Mouse (Mus musculus) lung, postnatal 0 days (tissue): ENCODE data around the gene 1700016K19Rik. TPM values are rescaled to one million over a fixed set of nuclear protein-coding genes. Genes with fewer than 3 reads are reported as not detected.

ENCODE experiments used
- ATAC-seq: fragments of 200-750 bp; cut with Nextera tagmentation; 2 replicates; pipeline ENCODE4 v1.8.0; 2017; ENCODE audit warnings: moderate library complexity
- DNase-seq: peaks from one replicate; pipeline ENCODE4 v3.0.0-alpha.2; 2016; ENCODE audit warnings: low spot score
- H3K27ac ChIP-seq: fragments of 300-500 bp; sonication (generic); 2 replicates; pipeline ENCODE4 v1.5.1; 2014; ENCODE audit warnings: antibody characterized with exemption, mild to moderate bottlenecking, low read length, mixed read lengths
- H3K27me3 ChIP-seq: fragments of 300-500 bp; sonication (generic); replicated peaks from 2 replicates; pipeline ENCODE4 v1.6.1; 2014; ENCODE audit warnings: low read length, mixed read lengths; ENCODE audit not compliant: insufficient read depth
- H3K36me3 ChIP-seq: fragments of 300-500 bp; sonication (generic); 2 replicates; pipeline ENCODE4 v1.6.1; 2014; ENCODE audit warnings: low read length, mixed read lengths; ENCODE audit not compliant: insufficient read depth
- H3K4me1 ChIP-seq: fragments of 300-500 bp; sonication (generic); 2 replicates; pipeline ENCODE4 v1.6.1; 2014; ENCODE audit warnings: antibody characterized with exemption, low read depth, low read length, mixed read lengths; ENCODE audit not compliant: insufficient read depth
- H3K4me2 ChIP-seq: fragments of 300-500 bp; sonication (generic); replicated peaks from 2 replicates; pipeline ENCODE4 v1.6.1; 2014; ENCODE audit warnings: low read depth, mild to moderate bottlenecking, low read length, moderate library complexity, mixed read lengths
- H3K4me3 ChIP-seq: fragments of 300-500 bp; sonication (generic); 2 replicates; pipeline ENCODE4 v1.5.1; 2014; ENCODE audit warnings: low read depth, low read length
- H3K9ac ChIP-seq: fragments of 300-500 bp; sonication (generic); replicated peaks from 2 replicates; pipeline ENCODE4 v1.6.1; 2014; ENCODE audit warnings: low read depth, mild to moderate bottlenecking
- H3K9me3 ChIP-seq: fragments of 300-500 bp; sonication (generic); 2 replicates; pipeline ENCODE4 v1.6.1; 2016; ENCODE audit warnings: low read length, mixed read lengths
- CTCF ChIP-seq: IDR thresholded peaks from 2 replicates; pipeline ENCODE4 v1.5.1; 2016; ENCODE audit warnings: antibody characterized with exemption, mild to moderate bottlenecking
- EP300 ChIP-seq: IDR thresholded peaks from 2 replicates; pipeline ENCODE4 v1.6.1; 2016; ENCODE audit warnings: antibody characterized with exemption, mild to moderate bottlenecking, control low read depth
- WGBS: fragments of 180-500 bp; shearing (Covaris S2); extraction: QIAGEN DNeasy Blood & Tissue Kit; methylation state at CpG from one replicate; pipeline ENCODE4 v1.1.7; 2014; 5-methylcytosine and 5-hydroxymethylcytosine counted together
- polyA plus RNA-seq: library from polyadenylated mRNA; unstranded; fragments of >200 nt; fragmentation: Nextera tagmentation; extraction: Ambion mirVana; gene quantifications from 2 replicates; pipeline ENCODE4 v1.2.1, GENCODE M21; 2015

The 1700016K19Rik gene
- polyA plus RNA-seq, 1 experiment from 2014 or later, result 15.5 TPM

DNA sequence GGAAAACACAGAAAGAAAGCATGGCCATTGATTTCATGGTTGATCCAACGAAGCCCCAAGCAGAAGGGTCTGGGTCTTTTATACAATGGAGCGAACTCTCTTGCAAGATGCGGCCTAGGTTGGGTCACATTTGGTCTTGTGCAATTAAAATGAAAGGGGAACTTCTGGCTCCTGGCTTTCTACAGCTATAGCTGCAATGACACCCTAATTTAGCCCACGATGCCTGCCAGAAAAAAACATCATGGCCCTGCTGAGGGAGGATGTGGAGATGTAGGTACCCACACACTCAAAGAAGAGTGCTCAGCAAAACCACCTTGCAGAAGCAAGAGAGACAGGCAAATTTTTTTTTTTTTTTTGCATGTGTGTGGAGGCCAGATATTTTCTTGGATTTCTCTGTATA, 34.1 kb downstream of the 1700016K19Rik start:
- 79% methylated on average over 4 of the region's 4 CpGs for WGBS
- Histone ChIP-seq H3K27me3 (no peaks in the 10 kb centered on the region), H3K9me3 (no peaks in the 10 kb centered on the region), H3K4me1 (0 out of 2 replicates have a peak, but pooled peaks cover 3% of the 10 kb centered on the region), H3K4me3 (no peak overlapping the region), H3K36me3 (no peaks in the 10 kb centered on the region), H3K27ac (0 out of 2 replicates have a peak overlapping the region, but pooled peaks have one; percentile 38), H3K4me2 (no peak overlapping the region), H3K9ac (no peak overlapping the region)
- TF ChIP-seq CTCF (no peak), EP300 (no peak)
- ATAC-seq, result no peak
- no peak for DNase-seq

DNA sequence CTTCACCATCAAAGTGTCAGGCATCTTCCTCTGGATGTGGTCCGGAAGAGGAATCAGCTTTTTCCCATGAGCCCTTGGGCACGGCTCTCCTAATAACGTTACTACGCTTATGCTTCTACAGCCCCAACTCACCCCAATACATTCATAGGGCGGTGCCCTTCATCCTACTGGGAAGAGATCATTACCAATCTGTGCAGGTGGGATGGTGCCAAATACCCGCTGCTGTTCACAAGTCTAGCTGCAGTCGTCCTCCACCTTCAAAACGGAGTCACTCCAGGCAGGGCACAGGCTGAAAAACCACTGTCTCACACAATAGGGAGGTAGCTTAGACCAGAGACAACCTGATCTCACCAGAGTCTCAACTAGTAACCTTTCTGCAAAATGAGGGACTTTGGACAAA, 35.5 kb downstream of the 1700016K19Rik start:
- H3K27me3 ChIP-seq, result no peaks in the 10 kb centered on the region
- ATAC-seq (no peak), DNase-seq (no peak)
- no peaks in the 10 kb centered on the region for H3K9me3 ChIP-seq
- WGBS, result 84% methylated on average over 8 of the region's 8 CpGs
- no peak for TF ChIP-seq EP300
- no peak for TF ChIP-seq CTCF
- H3K27ac ChIP-seq, result no peak overlapping the region
- H3K4me3 ChIP-seq, result no peak overlapping the region
- no peak overlapping the region for H3K4me2 ChIP-seq
- no peaks in the 10 kb centered on the region for H3K36me3 ChIP-seq
- H3K9ac ChIP-seq, result no peak overlapping the region
- 0 out of 2 replicates have a peak, but pooled peaks cover 3% of the 10 kb centered on the region for H3K4me1 ChIP-seq

GRCm38 (mm10) chr11:76037581-76038294, 38.0 kb downstream of the 1700016K19Rik start:
- no peak for DNase-seq
- no peak for TF ChIP-seq EP300
- no peak for TF ChIP-seq CTCF
- no peaks in the 10 kb centered on the region for H3K9me3 ChIP-seq
- H3K36me3 ChIP-seq, result no peaks in the 10 kb centered on the region
- H3K27me3 ChIP-seq, result no peaks in the 10 kb centered on the region
- 0 out of 2 replicates have a peak, but pooled peaks cover 3% of the 10 kb centered on the region for H3K4me1 ChIP-seq
- H3K4me3 ChIP-seq, result no peak overlapping the region
- H3K27ac ChIP-seq, result no peak overlapping the region
- WGBS, result 30% methylated on average over 6 of the region's 6 CpGs
- H3K4me2 ChIP-seq, result no peak overlapping the region
- ATAC-seq, result peak; percentile 31
- no peak overlapping the region for H3K9ac ChIP-seq

GRCm38 (mm10) chr11:76039271-76040053, 39.8 kb downstream of the 1700016K19Rik start:
- peak; percentile 62 for ATAC-seq
- DNase-seq, result peak; percentile 63
- H3K4me3 ChIP-seq, result no peak overlapping the region
- H3K27ac ChIP-seq, result 0 out of 2 replicates have a peak overlapping the region, but pooled peaks have one; percentile 5
- no peaks in the 10 kb centered on the region for H3K36me3 ChIP-seq
- peak; percentile 11; the same call in 1 of the 2 replicates for TF ChIP-seq EP300
- TF ChIP-seq CTCF, result no peak
- no peak overlapping the region for H3K4me2 ChIP-seq
- WGBS, result 87% methylated on average over 3 of the region's 3 CpGs
- H3K9ac ChIP-seq, result no peak overlapping the region
- H3K4me1 ChIP-seq, result peaks cover 5% of the 10 kb centered on the region; the same call in 1 of the 2 replicates
- H3K9me3 ChIP-seq, result no peaks in the 10 kb centered on the region
- no peaks in the 10 kb centered on the region for H3K27me3 ChIP-seq

- Histone ChIP-seq H3K4me2 (no peak overlapping the region), H3K4me1 (peaks cover 5% of the 10 kb centered on the region; the same call in 1 of the 2 replicates), H3K27ac (no peak overlapping the region), H3K9me3 (no peaks in the 10 kb centered on the region), H3K36me3 (no peaks in the 10 kb centered on the region), H3K4me3 (no peak overlapping the region), H3K9ac (no peak overlapping the region), H3K27me3 (no peaks in the 10 kb centered on the region)
- WGBS, result 82% methylated on average over 8 of the region's 8 CpGs
- no peak for ATAC-seq
- DNase-seq, result no peak
- TF ChIP-seq CTCF (no peak), EP300 (no peak)
Observed at GRCm38 (mm10) chr11:76040106-76040505, 40.4 kb downstream of the 1700016K19Rik start.

DNA sequence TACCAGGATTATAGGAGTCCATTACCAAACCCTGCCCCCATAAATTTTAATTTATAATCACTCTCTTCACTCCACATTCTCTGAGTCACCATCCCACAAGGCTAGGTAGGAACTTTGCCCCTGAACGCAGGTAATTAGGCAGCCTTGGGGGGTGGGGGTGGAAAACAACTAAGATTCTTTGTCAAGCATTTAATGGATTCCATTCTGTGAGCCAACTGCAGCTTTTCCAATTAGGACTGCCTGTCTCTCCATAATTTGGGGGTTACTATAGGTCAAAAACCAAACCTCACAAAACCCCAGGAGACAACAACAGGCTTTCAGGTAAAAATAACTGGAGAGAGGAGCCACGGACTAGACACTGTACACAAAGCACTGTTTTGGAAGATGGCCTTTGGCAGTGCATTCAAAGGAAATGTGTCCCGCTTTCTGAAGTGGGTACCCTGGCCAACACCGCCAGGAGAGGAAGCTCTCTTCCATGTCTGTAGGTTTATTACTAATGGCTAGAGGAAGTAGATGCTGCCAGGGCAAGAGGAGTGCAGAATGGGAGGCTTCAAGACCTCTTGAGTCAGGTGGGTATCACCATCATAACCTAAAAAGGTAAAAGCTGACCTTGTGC, 41.2 kb downstream of the 1700016K19Rik start:
- Histone ChIP-seq H3K9me3 (no peaks in the 10 kb centered on the region), H3K9ac (no peak overlapping the region), H3K27me3 (no peaks in the 10 kb centered on the region), H3K36me3 (0 out of 2 replicates have a peak, but pooled peaks cover 1% of the 10 kb centered on the region), H3K27ac (no peak overlapping the region), H3K4me1 (peaks cover 5% of the 10 kb centered on the region; the same call in 1 of the 2 replicates), H3K4me2 (no peak overlapping the region), H3K4me3 (no peak overlapping the region)
- 70% methylated on average over 4 of the region's 4 CpGs for WGBS
- TF ChIP-seq CTCF, result no peak
- TF ChIP-seq EP300, result no peak
- ATAC-seq, result no peak
- DNase-seq, result no peak
